Mouse (Mus musculus) heart, embryonic 14.5 days (tissue): ENCODE results near the gene Tmprss2. TPM values are rescaled to one million over a fixed set of nuclear protein-coding genes. Genes with fewer than 3 reads are reported as not detected.
A peak's percentile ranks its signal among the peaks of the same experiment; 100 is the strongest.

Source experiments
- ATAC-seq: fragments of 200-750 bp; cut with Nextera tagmentation; 2 replicates; pipeline ENCODE4 v1.8.0; 2017; ENCODE audit warnings: low read depth, moderate TSS enrichment; ENCODE audit not compliant: insufficient number of reproducible peaks, insufficient read depth, low FRiP score
- H3K27ac ChIP-seq, 2 experiments: fragments of 200-500 bp in 1 of 2; fragments of 300-500 bp in 1 of 2; sonication (generic) in 1 of 2; replicated peaks in 1 of 2; 2 replicates each; pipeline ENCODE4 v1.5.1; 2012 to 2014; ENCODE audit warnings: low read depth in 2 of 2, low read length in 2 of 2, control low read depth in 1 of 2, mild to moderate bottlenecking in 1 of 2, mixed read lengths in 1 of 2; ENCODE audit not compliant: control insufficient read depth in 1 of 2, insufficient read depth in 1 of 2
- H3K27me3 ChIP-seq: fragments of 300-500 bp; sonication (generic); 2 replicates; pipeline ENCODE4 v1.6.1; 2014; ENCODE audit warnings: mild to moderate bottlenecking, low read length, control low read depth; ENCODE audit not compliant: control insufficient read depth, insufficient read depth
- H3K36me3 ChIP-seq: fragments of 300-500 bp; sonication (generic); 2 replicates; pipeline ENCODE4 v1.6.1; 2014; ENCODE audit warnings: mild to moderate bottlenecking, control low read depth, low read length, mixed read lengths; ENCODE audit not compliant: control insufficient read depth, insufficient read depth
- H3K4me1 ChIP-seq, 2 experiments: fragments of 200-500 bp in 1 of 2; fragments of 300-500 bp in 1 of 2; sonication (generic) in 1 of 2; 2 replicates each; pipeline ENCODE4 v1.6.1; 2012 to 2014; ENCODE audit warnings: low read length in 2 of 2, control low read depth in 1 of 2, mixed read lengths in 1 of 2; ENCODE audit not compliant: control insufficient read depth in 2 of 2, insufficient read depth in 2 of 2
- H3K4me2 ChIP-seq: fragments of 300-500 bp; sonication (generic); 2 replicates; pipeline ENCODE4 v1.6.1; 2014; ENCODE audit warnings: mild to moderate bottlenecking, low read length
- H3K4me3 ChIP-seq, 2 experiments: fragments of 200-500 bp in 1 of 2; fragments of 300-500 bp in 1 of 2; sonication (generic) in 1 of 2; 2 replicates each; pipeline ENCODE4 v1.5.1; 2012 to 2014; ENCODE audit warnings: low read length in 2 of 2, mild to moderate bottlenecking in 2 of 2, control low read depth in 1 of 2, low read depth in 1 of 2, moderate library complexity in 1 of 2; ENCODE audit not compliant: control insufficient read depth in 1 of 2, insufficient read depth in 1 of 2
- H3K9ac ChIP-seq: fragments of 300-500 bp; sonication (generic); 2 replicates; pipeline ENCODE4 v1.6.1; 2014; ENCODE audit warnings: mild to moderate bottlenecking, low read length
- H3K9me3 ChIP-seq: fragments of 300-500 bp; sonication (generic); 2 replicates; pipeline ENCODE4 v1.6.1; 2016; ENCODE audit warnings: low read length, control low read depth; ENCODE audit not compliant: control insufficient read depth
- WGBS: fragments of 180-500 bp; shearing (Covaris S2); extraction: QIAGEN DNeasy Blood & Tissue Kit; methylation state at CpG from one replicate; pipeline ENCODE4 v1.1.7; 2014; 5-methylcytosine and 5-hydroxymethylcytosine counted together
- polyA plus RNA-seq: library from polyadenylated mRNA; unstranded; fragments of >200 nt; fragmentation: Nextera tagmentation; extraction: Ambion mirVana; gene quantifications from 2 replicates; pipeline ENCODE4 v1.2.1, GENCODE M21; 2014

The Tmprss2 gene
- polyA plus RNA-seq, 1 experiment from 2014 or later, result 0.18 TPM

- no peaks in the 10 kb centered on the region for H3K36me3 ChIP-seq
- H3K4me3 ChIP-seq, result peak overlapping the region; percentile 13 to 29
- no peaks in the 10 kb centered on the region for H3K27me3 ChIP-seq
- ATAC-seq, result peak; percentile 55
- H3K9me3 ChIP-seq, result 0 out of 2 replicates have a peak, but pooled peaks cover 2% of the 10 kb centered on the region
- H3K4me2 ChIP-seq, result peak overlapping the region; percentile 68
- WGBS, result 19% methylated on average over 5 of the region's 5 CpGs
- H3K4me1 ChIP-seq, result peaks cover 25 to 29% of the 10 kb centered on the region in 2 experiments
- H3K27ac ChIP-seq, result peak overlapping the region; percentile 89 to 93
- peak overlapping the region; percentile 58 for H3K9ac ChIP-seq
Observed at GRCm38 (mm10) chr16:97534876-97535461, 76.0 kb downstream of the Tmprss2 start.

GRCm38 (mm10) chr16:97534448-97534847 lies 76.5 kb downstream of the Tmprss2 start:
- peak overlapping the region; percentile 58 for H3K9ac ChIP-seq
- H3K9me3 ChIP-seq, result 0 out of 2 replicates have a peak, but pooled peaks cover 2% of the 10 kb centered on the region
- peak overlapping the region; percentile 89 to 93 for H3K27ac ChIP-seq
- H3K4me3 ChIP-seq, result peak overlapping the region; percentile 13 to 29; a peak in 3 of 4 replicates
- no peaks in the 10 kb centered on the region for H3K27me3 ChIP-seq
- no peaks in the 10 kb centered on the region for H3K36me3 ChIP-seq
- WGBS, result 18% methylated on average over 1 of the region's 1 CpGs
- H3K4me1 ChIP-seq, result peaks cover 25 to 29% of the 10 kb centered on the region in 2 experiments
- ATAC-seq, result no peak
- H3K4me2 ChIP-seq, result peak overlapping the region; percentile 68

- Histone ChIP-seq H3K27me3 (no peaks in the 10 kb centered on the region), H3K4me1 (peaks cover 25 to 29% of the 10 kb centered on the region in 2 experiments), H3K9ac (no peak overlapping the region), H3K4me2 (no peak overlapping the region), H3K4me3 (no peak overlapping the region), H3K36me3 (no peaks in the 10 kb centered on the region), H3K9me3 (0 out of 2 replicates have a peak, but pooled peaks cover 2% of the 10 kb centered on the region), H3K27ac (peak overlapping the region in 1 of 2 experiments; percentile 93; a peak in 1 of 4 replicates)
- ATAC-seq, result no peak
- 73% methylated on average over 5 of the region's 5 CpGs for WGBS
Observed at GRCm38 (mm10) chr16:97533751-97534150, 77.2 kb downstream of the Tmprss2 start.

- Histone ChIP-seq H3K36me3 (no peaks in the 10 kb centered on the region), H3K9me3 (0 out of 2 replicates have a peak, but pooled peaks cover 2% of the 10 kb centered on the region), H3K4me2 (no peak overlapping the region), H3K4me1 (peaks cover 25 to 29% of the 10 kb centered on the region in 2 experiments), H3K27me3 (no peaks in the 10 kb centered on the region), H3K4me3 (no peak overlapping the region), H3K9ac (no peak overlapping the region), H3K27ac (no peak overlapping the region)
- WGBS, result 65% methylated on average over 1 of the region's 1 CpGs
- ATAC-seq, result no peak
Observed at GRCm38 (mm10) chr16:97533126-97533525, 77.9 kb downstream of the Tmprss2 start.

- Histone ChIP-seq H3K27ac (no peak overlapping the region), H3K4me1 (peaks cover 2% of the 10 kb centered on the region in 2 experiments), H3K4me2 (no peak overlapping the region), H3K4me3 (no peak overlapping the region), H3K27me3 (no peaks in the 10 kb centered on the region), H3K9me3 (0 out of 2 replicates have a peak, but pooled peaks cover 2% of the 10 kb centered on the region), H3K9ac (no peak overlapping the region), H3K36me3 (no peaks in the 10 kb centered on the region)
- ATAC-seq, result no peak
- WGBS, result 83% methylated on average over 2 of the region's 2 CpGs
Observed at GRCm38 (mm10) chr16:97529241-97529640, 81.8 kb downstream of the Tmprss2 start.

- no peak for ATAC-seq
- Histone ChIP-seq H3K4me2 (no peak overlapping the region), H3K27me3 (no peaks in the 10 kb centered on the region), H3K9me3 (no peaks in the 10 kb centered on the region), H3K27ac (no peak overlapping the region), H3K36me3 (no peaks in the 10 kb centered on the region), H3K9ac (no peak overlapping the region), H3K4me1 (no peaks in the 10 kb centered on the region), H3K4me3 (no peak overlapping the region)
- WGBS, result 0% methylated on average over 1 of the region's 1 CpGs
Observed at GRCm38 (mm10) chr16:97523024-97523423, 88.0 kb downstream of the Tmprss2 start.

- no peak for ATAC-seq
- Histone ChIP-seq H3K4me1 (no peaks in the 10 kb centered on the region), H3K9me3 (no peaks in the 10 kb centered on the region), H3K27me3 (no peaks in the 10 kb centered on the region), H3K36me3 (no peaks in the 10 kb centered on the region), H3K9ac (no peak overlapping the region), H3K4me3 (no peak overlapping the region), H3K4me2 (no peak overlapping the region), H3K27ac (no peak overlapping the region)
- 69% methylated on average over 6 of the region's 6 CpGs for WGBS
Observed at GRCm38 (mm10) chr16:97521983-97522382, 89.0 kb downstream of the Tmprss2 start.

GRCm38 (mm10) chr16:97516341-97516740 lies 94.7 kb downstream of the Tmprss2 start:
- H3K4me2 ChIP-seq, result no peak overlapping the region
- 73% methylated on average over 3 of the region's 3 CpGs for WGBS
- H3K9ac ChIP-seq, result no peak overlapping the region
- no peak for ATAC-seq
- H3K27ac ChIP-seq, result no peak overlapping the region
- H3K4me1 ChIP-seq, result peaks cover 4 to 6% of the 10 kb centered on the region in 2 experiments; a peak in 2 of 4 replicates
- no peak overlapping the region for H3K4me3 ChIP-seq
- H3K27me3 ChIP-seq, result no peaks in the 10 kb centered on the region
- no peaks in the 10 kb centered on the region for H3K9me3 ChIP-seq
- no peaks in the 10 kb centered on the region for H3K36me3 ChIP-seq
